8 mouse cellular contexts compared by ENCODE assay signal in the genomic region with DNA sequence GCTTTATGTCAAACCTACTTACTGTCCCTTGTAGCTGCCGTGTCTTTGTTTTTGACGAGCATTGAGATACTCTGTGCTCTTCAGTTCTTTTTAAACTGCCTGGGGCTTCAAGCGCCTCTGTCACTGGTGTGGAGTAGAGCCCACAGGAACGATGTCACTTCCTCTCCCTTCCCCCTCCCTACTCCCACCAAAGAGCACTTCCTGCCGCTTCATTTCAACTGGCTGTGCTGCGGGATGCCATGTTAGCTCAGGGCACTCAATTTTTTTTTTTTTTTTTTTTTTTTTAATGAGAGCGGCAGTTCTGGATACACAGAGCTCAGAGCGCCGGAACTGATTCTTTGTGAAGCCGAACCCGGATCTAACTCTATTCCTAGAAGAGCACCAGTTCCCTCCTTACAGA.
DNase-seq lines count a peak whose midpoint lies in the region; ATAC-seq and TF ChIP-seq lines count a peak whose summit lies in the region.

No protein-coding gene starts in this region.

- no peak overlapping the region for H3K9ac ChIP-seq in heart, embryonic 15.5 days
- H3K9ac ChIP-seq in limb, embryonic 13.5 days, result no peak overlapping the region
- no peak overlapping the region for H3K9ac ChIP-seq in midbrain, postnatal 0 days (replicated peaks; ENCODE audit: low read length, poor library complexity, severe bottlenecking)

- TF ChIP-seq CTCF in midbrain, postnatal 0 days (IDR thresholded peaks at IDR 0.05), result no peak

- H3K4me2 ChIP-seq in heart, embryonic 15.5 days, result peak overlapping the region; percentile 9; the same call in 1 of the 2 replicates
- peak overlapping the region; percentile 12; the same call in 1 of the 2 replicates for H3K4me2 ChIP-seq in limb, embryonic 13.5 days (replicated peaks)
- peak overlapping the region; percentile 32 for H3K4me2 ChIP-seq in midbrain, postnatal 0 days (ENCODE audit: low read depth, low read length, poor library complexity, severe bottlenecking)

- H3K27ac ChIP-seq in heart, embryonic 15.5 days, result peak overlapping the region; percentile 68
- H3K27ac ChIP-seq in limb, embryonic 13.5 days, result no peak overlapping the region
- no peak overlapping the region for H3K27ac ChIP-seq in midbrain, postnatal 0 days (ENCODE audit: low read depth, low read length)

- no peaks in the 10 kb centered on the region for H3K36me3 ChIP-seq in heart, embryonic 15.5 days
- no peaks in the 10 kb centered on the region for H3K36me3 ChIP-seq in limb, embryonic 13.5 days
- no peaks in the 10 kb centered on the region for H3K36me3 ChIP-seq in midbrain, postnatal 0 days (ENCODE audit: insufficient read depth, low read length)

- WGBS in heart, embryonic 15.5 days, result 51% methylated on average over 11 of the region's 11 CpGs
- 58% methylated on average over 11 of the region's 11 CpGs for WGBS in limb, embryonic 13.5 days
- 44% methylated on average over 11 of the region's 11 CpGs for WGBS in midbrain, postnatal 0 days

- no peaks in the 10 kb centered on the region for H3K27me3 ChIP-seq in heart, embryonic 15.5 days
- H3K27me3 ChIP-seq in limb, embryonic 13.5 days, result no peaks in the 10 kb centered on the region
- no peaks in the 10 kb centered on the region for H3K27me3 ChIP-seq in midbrain, postnatal 0 days (ENCODE audit: insufficient read depth, low read length)

- ATAC-seq in heart, embryonic 15.5 days (replicated peaks; ENCODE audit: insufficient number of reproducible peaks, insufficient read depth, low FRiP score, low read depth), result peak; percentile 61
- ATAC-seq in limb, embryonic 13.5 days (ENCODE audit: low FRiP score, low read depth), result no peak
- peak; percentile 76 for ATAC-seq in midbrain, postnatal 0 days (ENCODE audit: low FRiP score)

- DNase-seq in layer of hippocampus, adult 11-12 months (ENCODE audit: low spot score), result peak; percentile 42
- DNase-seq in layer of hippocampus, adult 9-10 months (ENCODE audit: low spot score), result no peak
- peak; percentile 63 for DNase-seq in adrenal gland, postnatal 14 days
- peak; percentile 66 for DNase-seq in midbrain, postnatal 0 days (ENCODE audit: low spot score)
- no peak for DNase-seq in cerebellum, postnatal 4 days (ENCODE audit: low spot score in 2 of 2)
- no peak for DNase-seq in c-Kit-positive CD71-positive TER-119-positive erythroid progenitor cells, embryonic 14.5 days (ENCODE audit: low spot score)

- no peaks in the 10 kb centered on the region for H3K9me3 ChIP-seq in heart, embryonic 15.5 days (replicated peaks)
- no peaks in the 10 kb centered on the region for H3K9me3 ChIP-seq in limb, embryonic 13.5 days
- H3K9me3 ChIP-seq in midbrain, postnatal 0 days (ENCODE audit: low read length), result no peaks in the 10 kb centered on the region

- no peak overlapping the region for H3K4me3 ChIP-seq in heart, embryonic 15.5 days
- no peak overlapping the region for H3K4me3 ChIP-seq in limb, embryonic 13.5 days
- no peak overlapping the region for H3K4me3 ChIP-seq in midbrain, postnatal 0 days (ENCODE audit: low read depth, low read length)

- H3K4me1 ChIP-seq in heart, embryonic 15.5 days (replicated peaks), result 0 out of 2 replicates have a peak, but pooled peaks cover 8% of the 10 kb centered on the region
- peaks cover 14% of the 10 kb centered on the region for H3K4me1 ChIP-seq in limb, embryonic 13.5 days
- no peaks in the 10 kb centered on the region; the same call in 1 of the 2 replicates for H3K4me1 ChIP-seq in midbrain, postnatal 0 days (ENCODE audit: insufficient read depth, low read length)

Comparison
In these comparisons a context has a peak if more than half of its experiments do, and no peak if none do; other contexts are left out.
1. DNase-seq: peak in layer of hippocampus, adult 11-12 months (single experiment), adrenal gland, postnatal 14 days (single experiment) and midbrain, postnatal 0 days (single experiment); none in layer of hippocampus, adult 9-10 months (single experiment), cerebellum, postnatal 4 days (0 of 2) and c-Kit-positive CD71-positive TER-119-positive erythroid progenitor cells, embryonic 14.5 days (single experiment).
2. Peak in every context shown above with its lines, with median percentiles within 50 percentile points of each other: H3K4me2 ChIP-seq.